Mouse (Mus musculus) layer of hippocampus, adult 18-20 months (tissue): ENCODE measurements around the gene Nudt14. TPM values are rescaled to one million over a fixed set of nuclear protein-coding genes. Genes with fewer than 3 reads are reported as not detected.

Experiments
- DNase-seq, 2 experiments: peaks; one replicate each; pipeline ENCODE4 v3.0.0; 2022; ENCODE audit warnings: low spot score in 2 of 2
- total RNA-seq, 2 experiments: library from RNA; stranded (reverse); gene quantifications; 2 replicates each; pipeline ENCODE4 v1.2.3; 2021

The Nudt14 gene
- total RNA-seq, 2 experiments from 2014 or later = 12.8 to 14.6 TPM

GRCm38 (mm10) chr12:112950761-112951129 lies 8.8 kb upstream of the Nudt14 start:
- no peak for DNase-seq

DNA sequence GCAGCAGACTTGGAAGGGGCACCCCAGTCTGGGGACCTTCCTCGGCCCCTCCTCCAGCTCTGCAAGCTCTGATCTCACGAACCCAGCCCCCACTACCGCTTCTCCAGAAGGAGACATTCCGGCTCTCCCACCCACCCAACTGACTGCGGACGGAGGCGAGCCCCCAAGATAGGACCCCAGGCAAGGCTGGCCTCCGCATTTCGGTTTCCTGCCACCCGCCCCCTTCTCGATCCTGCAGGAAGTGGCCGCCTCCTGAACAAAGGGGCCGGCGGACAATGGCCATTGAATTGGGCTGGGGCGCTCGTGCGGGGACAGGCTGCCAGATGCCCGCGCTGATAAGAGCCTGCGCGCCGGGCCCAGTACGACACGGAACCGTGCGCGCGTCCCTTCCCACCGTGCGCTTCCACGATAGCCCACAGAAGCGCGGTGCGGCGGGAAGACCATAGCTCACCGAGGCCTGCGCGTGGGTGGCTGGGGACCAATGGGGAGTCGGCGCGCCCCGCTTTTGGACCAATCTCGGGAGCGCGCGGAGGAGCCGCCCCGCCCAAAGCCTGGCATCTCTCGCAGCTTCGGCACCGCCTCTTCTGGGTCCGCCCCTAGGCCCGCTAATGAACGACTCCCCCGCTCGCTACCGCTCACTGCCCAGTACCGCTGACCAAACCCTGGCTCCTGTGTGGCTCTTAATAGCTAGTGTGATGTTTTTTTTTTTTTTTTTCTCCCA lies 8.3 kb upstream of the Nudt14 start:
- DNase-seq = peak; percentile 93 to 95

DNA sequence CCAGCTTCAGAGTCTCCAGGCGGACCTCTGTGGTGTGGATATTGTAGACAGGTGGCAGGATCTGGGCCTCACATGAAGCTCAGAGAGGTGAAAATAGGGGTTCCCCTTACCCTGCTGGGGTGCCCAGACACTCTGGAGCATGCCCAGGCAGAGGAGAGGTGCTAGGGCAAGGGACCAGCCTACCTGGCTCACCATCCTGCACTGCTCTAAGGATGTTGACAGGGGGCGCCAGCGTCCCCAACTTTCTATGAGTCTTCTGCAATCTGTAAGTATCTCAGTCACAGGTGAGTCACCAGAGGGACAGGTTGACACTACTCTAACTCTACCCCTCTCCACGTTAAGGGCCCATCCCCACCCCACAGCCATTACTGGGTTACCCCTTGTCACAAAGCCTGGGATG lies 5.4 kb upstream of the Nudt14 start:
- no peak for DNase-seq

GRCm38 (mm10) chr12:112943669-112944068 lies 1.7 kb upstream of the Nudt14 start:
- DNase-seq = no peak

- no peak for DNase-seq
These were observed 658 bp downstream of the Nudt14 start for GRCm38 (mm10) chr12:112941156-112941775.

DNA sequence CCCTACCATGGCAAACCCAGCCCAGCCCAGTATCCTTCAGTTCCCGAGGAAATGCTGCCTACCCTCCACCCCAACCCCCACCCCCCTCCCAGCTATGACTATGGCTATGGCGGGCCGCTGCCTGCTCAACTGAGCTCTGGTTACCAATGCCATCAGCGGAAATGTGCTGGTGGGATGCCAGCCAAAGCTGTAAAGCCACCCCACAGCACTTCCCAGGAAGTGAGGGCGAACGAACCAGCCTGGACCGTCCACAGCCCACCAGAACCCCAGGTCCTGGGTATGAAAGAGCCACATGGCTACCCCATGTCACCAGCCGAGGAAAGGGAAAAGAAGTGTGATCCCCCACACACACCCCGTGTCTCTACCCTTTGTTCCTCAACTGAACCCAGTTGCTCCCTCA lies 1.2 kb downstream of the Nudt14 start:
- DNase-seq = no peak

- DNase-seq = no peak
These were observed 1.7 kb downstream of the Nudt14 start for GRCm38 (mm10) chr12:112940238-112940637.

GRCm38 (mm10) chr12:112938873-112939565 lies 2.9 kb downstream of the Nudt14 start:
- no peak for DNase-seq

DNA sequence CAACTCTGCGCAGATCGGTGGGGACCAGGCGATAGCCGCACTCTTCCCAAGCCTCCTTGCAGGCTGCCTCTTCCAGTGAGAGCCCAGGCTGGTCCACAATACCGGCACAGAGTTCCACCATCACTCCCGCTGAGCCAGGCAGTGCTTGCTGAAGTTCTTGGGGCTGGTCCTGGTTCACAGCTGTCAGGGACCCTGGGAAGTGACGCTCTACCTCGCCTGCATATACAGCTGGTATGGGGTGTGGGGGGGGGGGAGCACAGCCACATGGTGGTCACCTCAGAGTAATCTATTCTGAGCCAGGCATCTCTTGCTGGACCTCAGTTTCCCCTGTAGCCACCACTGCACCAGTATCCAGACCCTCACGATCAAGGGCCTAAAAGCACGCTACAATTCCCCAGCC lies 3.6 kb downstream of the Nudt14 start:
- DNase-seq = no peak

DNA sequence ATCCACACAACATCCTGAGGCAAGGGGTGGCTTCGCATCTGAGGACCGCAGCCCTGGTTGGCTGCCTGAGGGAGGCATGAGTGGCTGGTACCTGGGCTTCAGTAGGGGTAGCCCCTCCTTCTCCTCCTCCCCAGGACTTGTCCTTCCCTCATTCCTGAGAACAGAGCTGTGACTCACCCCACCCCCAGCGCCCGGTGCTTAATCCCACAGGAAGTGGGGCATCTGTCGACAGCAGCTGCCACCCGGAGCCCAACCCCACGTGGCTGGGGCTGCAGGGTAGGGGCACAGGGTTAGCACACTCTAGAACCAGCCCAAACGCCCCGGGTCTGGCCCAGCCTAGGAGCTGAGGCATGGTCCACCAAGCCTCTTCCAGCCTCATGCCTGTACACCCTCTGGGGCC lies 4.0 kb downstream of the Nudt14 start:
- DNase-seq = peak in 1 of 2 experiments; percentile 50

GRCm38 (mm10) chr12:112932647-112933046 lies 9.3 kb downstream of the Nudt14 start:
- no peak for DNase-seq

GRCm38 (mm10) chr12:112929562-112930352 lies 12.2 kb downstream of the Nudt14 start, which contains the start of gene Jag2:
TSS of gene Jag2 (minus strand) at chr12:112929776.
- peak; percentile 67 to 75 for DNase-seq

GRCm38 (mm10) chr12:112928401-112929241 lies 13.3 kb downstream of the Nudt14 start:
- peak in 1 of 2 experiments; percentile 52 for DNase-seq

- DNase-seq = no peak
These were observed 14.7 kb downstream of the Nudt14 start for GRCm38 (mm10) chr12:112927265-112927664.

GRCm38 (mm10) chr12:112925950-112926349 lies 16.0 kb downstream of the Nudt14 start:
- DNase-seq = no peak

- no peak for DNase-seq
These were observed 19.4 kb downstream of the Nudt14 start for GRCm38 (mm10) chr12:112922541-112922940.

GRCm38 (mm10) chr12:112921518-112921917 lies 20.4 kb downstream of the Nudt14 start:
- DNase-seq = no peak

DNA sequence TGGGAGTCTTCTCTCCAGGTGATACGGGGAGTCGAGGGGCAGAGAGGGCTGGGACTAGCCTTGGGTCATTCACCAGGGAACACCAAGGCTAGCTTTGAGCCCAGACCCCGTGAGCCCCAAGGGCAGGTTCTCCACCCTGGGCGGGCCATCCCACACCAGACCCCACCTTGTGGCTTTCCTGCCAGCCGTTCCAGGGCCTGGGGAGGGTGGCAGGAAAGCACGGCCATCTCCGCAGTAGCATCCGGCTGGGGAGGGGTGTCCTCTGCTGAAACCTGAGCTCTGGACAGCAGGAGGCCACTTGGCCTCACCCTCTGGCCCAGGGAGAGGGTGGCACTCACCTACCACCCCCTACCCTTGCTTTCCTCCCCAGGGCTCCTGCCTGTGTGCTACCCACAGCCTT lies 24.0 kb downstream of the Nudt14 start:
- DNase-seq = no peak

GRCm38 (mm10) chr12:112917486-112917885 lies 24.4 kb downstream of the Nudt14 start:
- no peak for DNase-seq

GRCm38 (mm10) chr12:112916698-112917400 lies 25.1 kb downstream of the Nudt14 start:
- DNase-seq = no peak
